Mouse (Mus musculus): Measurements from ENCODE around the gene Prkar2a.

Gene Prkar2a

GRCm38 (mm10) chr9:108795762-108796161, 106.6 kb downstream of the Prkar2a start:
- no peak for DNase-seq (ENCODE audit: low read depth, low spot score)

GRCm38 (mm10) chr9:108796351-108796981, 107.4 kb downstream of the Prkar2a start:
- no peak for DNase-seq (ENCODE audit: low read depth, low spot score)

GRCm38 (mm10) chr9:108797477-108797876, 108.4 kb downstream of the Prkar2a start:
- no peak for DNase-seq (ENCODE audit: low read depth, low spot score)

- DNase-seq (ENCODE audit: low read depth, low spot score) = no peak
Observed at GRCm38 (mm10) chr9:108798508-108799075, 109.5 kb downstream of the Prkar2a start.

- DNase-seq (ENCODE audit: low read depth, low spot score) = no peak
Observed at GRCm38 (mm10) chr9:108799564-108799963, 110.5 kb downstream of the Prkar2a start.

All from embryo, embryonic 11.5 days (tissue).